ENCODE assay signal across 8 mouse cellular contexts in the genomic region with DNA sequence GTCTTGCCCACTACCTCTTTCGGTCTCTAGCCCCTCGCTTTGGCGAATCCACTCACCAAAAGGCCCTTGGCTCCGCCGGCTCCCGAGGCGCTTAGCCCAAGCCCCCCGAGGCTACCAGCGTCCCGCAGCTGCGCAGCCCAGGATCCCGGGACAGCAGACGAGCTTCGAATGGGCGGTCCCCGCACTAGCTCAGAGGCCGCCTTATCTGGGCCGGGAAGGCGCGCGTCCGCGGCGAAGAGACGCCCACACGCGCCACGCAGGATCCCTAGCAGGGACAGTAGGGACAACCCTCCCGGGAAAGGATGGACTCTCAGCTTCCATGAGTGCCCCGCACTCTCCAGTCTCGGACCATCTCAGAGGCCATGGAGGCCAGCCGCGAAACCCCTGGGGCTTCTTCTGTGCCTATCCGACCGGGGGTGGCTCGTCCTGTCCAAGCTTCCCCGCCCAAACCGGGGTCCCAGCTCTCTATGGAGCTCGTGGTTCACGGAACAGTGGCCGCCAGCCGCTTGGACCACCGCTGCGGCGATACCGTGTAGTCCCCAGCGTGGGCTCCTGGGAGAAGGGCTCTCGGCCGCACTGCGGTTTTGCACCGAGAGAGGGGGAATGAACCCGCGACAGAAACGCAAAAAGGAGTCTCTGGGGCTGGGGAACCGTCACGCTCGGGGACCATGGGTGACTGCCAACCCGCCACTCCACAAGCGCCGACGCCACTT. TPM values are rescaled to one million over a fixed set of nuclear protein-coding genes. Genes with fewer than 3 reads are reported as not detected.
DNase-seq lines count a peak whose midpoint lies in the region; ATAC-seq and TF ChIP-seq lines count a peak whose summit lies in the region.

No protein-coding gene starts in this region.

- no peak for TF ChIP-seq RAD21 in CH12.LX (IDR thresholded peaks at IDR 0.05; ENCODE audit: low read depth, low read length)

- no peak overlapping the region for H3K27ac ChIP-seq in CH12.LX (ENCODE audit: insufficient read depth, low read depth)
- no peak overlapping the region for H3K27ac ChIP-seq in embryonic facial prominence, embryonic 13.5 days
- H3K27ac ChIP-seq in heart, embryonic 13.5 days (replicated peaks) = no peak overlapping the region
- no peak overlapping the region for H3K27ac ChIP-seq in kidney, postnatal 0 days
- peak overlapping the region; percentile 64 for H3K27ac ChIP-seq in lung, embryonic 14.5 days (ENCODE audit: low read depth)
- H3K27ac ChIP-seq in olfactory bulb, adult 2 months (ENCODE audit: insufficient read depth, low read depth, low read length) = no peak overlapping the region

- peaks cover 4 to 5% of the 10 kb centered on the region in 2 experiments; a peak in 2 of 4 replicates for H3K4me1 ChIP-seq in CH12.LX (ENCODE audit: control insufficient read depth in 1 of 2, insufficient read depth in 2 of 2)
- peaks cover 34% of the 10 kb centered on the region for H3K4me1 ChIP-seq in embryonic facial prominence, embryonic 13.5 days
- peaks cover 28% of the 10 kb centered on the region for H3K4me1 ChIP-seq in heart, embryonic 13.5 days
- peaks cover 18% of the 10 kb centered on the region; the same call in 1 of the 2 replicates for H3K4me1 ChIP-seq in kidney, postnatal 0 days (replicated peaks; ENCODE audit: insufficient read depth, low read length)
- H3K4me1 ChIP-seq in lung, embryonic 14.5 days (ENCODE audit: insufficient read depth) = 0 out of 2 replicates have a peak, but pooled peaks cover 5% of the 10 kb centered on the region
- H3K4me1 ChIP-seq in olfactory bulb, adult 2 months (ENCODE audit: control insufficient read depth, insufficient read depth, low read length) = peaks cover 8% of the 10 kb centered on the region

- in situ Hi-C loops in CH12.LX (cut with MboI; ENCODE audit: low pct_ligation_motif_present, low pct_unique_long_range_greater_than_20kb, low sequenced_read_pairs) = no loop called here

- TF ChIP-seq EP300 in CH12.LX (IDR thresholded peaks at IDR 0.05; ENCODE audit: low read length) = no peak

- no peak overlapping the region for H3K9ac ChIP-seq in CH12.LX (ENCODE audit: insufficient read depth, low read depth)
- peak overlapping the region; percentile 74 for H3K9ac ChIP-seq in embryonic facial prominence, embryonic 13.5 days
- peak overlapping the region; percentile 81 for H3K9ac ChIP-seq in heart, embryonic 13.5 days
- H3K9ac ChIP-seq in kidney, postnatal 0 days (ENCODE audit: low read depth, low read length) = peak overlapping the region; percentile 59
- peak overlapping the region; percentile 72 for H3K9ac ChIP-seq in lung, embryonic 14.5 days

- peak overlapping the region in 2 of 3 experiments; percentile 23 to 65 for H3K4me3 ChIP-seq in CH12.LX (replicated peaks in 1 of 3; ENCODE audit: low read depth in 2 of 3, low read length in 2 of 3, poor library complexity in 1 of 3)
- H3K4me3 ChIP-seq in embryonic facial prominence, embryonic 13.5 days = peak overlapping the region; percentile 67
- H3K4me3 ChIP-seq in heart, embryonic 13.5 days = peak overlapping the region; percentile 68
- peak overlapping the region; percentile 66 for H3K4me3 ChIP-seq in kidney, postnatal 0 days (replicated peaks; ENCODE audit: low read depth, low read length)
- H3K4me3 ChIP-seq in lung, embryonic 14.5 days (ENCODE audit: low read depth, low read length) = peak overlapping the region; percentile 67
- peak overlapping the region; percentile 54 for H3K4me3 ChIP-seq in olfactory bulb, adult 2 months (ENCODE audit: insufficient read depth, low read depth, low read length)

- H3K36me3 ChIP-seq in CH12.LX (replicated peaks in 1 of 2; ENCODE audit: control insufficient read depth in 1 of 2, insufficient read depth in 1 of 2, low read length in 1 of 2) = no peaks in the 10 kb centered on the region
- H3K36me3 ChIP-seq in embryonic facial prominence, embryonic 13.5 days = no peaks in the 10 kb centered on the region
- H3K36me3 ChIP-seq in heart, embryonic 13.5 days = no peaks in the 10 kb centered on the region
- no peaks in the 10 kb centered on the region for H3K36me3 ChIP-seq in kidney, postnatal 0 days (ENCODE audit: insufficient read depth, low read length)
- H3K36me3 ChIP-seq in lung, embryonic 14.5 days (ENCODE audit: insufficient read depth) = no peaks in the 10 kb centered on the region

- no peaks in the 10 kb centered on the region for H3K79me2 ChIP-seq in CH12.LX (replicated peaks; ENCODE audit: control insufficient read depth, extremely low read depth, insufficient read depth, poor library complexity, severe bottlenecking)

- WGBS in embryonic facial prominence, embryonic 13.5 days = under 1% methylated on average over 61 of the region's 61 CpGs
- under 1% methylated on average over 61 of the region's 61 CpGs for WGBS in heart, embryonic 13.5 days
- under 1% methylated on average over 54 of the region's 61 CpGs for whole genome bisulfite sequencing in kidney, postnatal 0 days
- under 1% methylated on average over 61 of the region's 61 CpGs for WGBS in lung, embryonic 14.5 days
- WGBS in olfactory bulb, adult 2 months = 2% methylated on average over 61 of the region's 61 CpGs

- no peak for TF ChIP-seq POLR2A in CH12.LX (IDR thresholded peaks at IDR 0.05; ENCODE audit: low read depth, low read length)
- TF ChIP-seq POLR2A in olfactory bulb, adult 2 months (IDR thresholded peaks at IDR 0.05; ENCODE audit: insufficient read depth, low read depth, low read length) = no peak

- peak overlapping the region; percentile 82 for H3K4me2 ChIP-seq in CH12.LX (ENCODE audit: insufficient read depth, low read depth, poor library complexity, severe bottlenecking)
- H3K4me2 ChIP-seq in embryonic facial prominence, embryonic 13.5 days = peak overlapping the region; percentile 100
- H3K4me2 ChIP-seq in heart, embryonic 13.5 days = peak overlapping the region; percentile 89
- peak overlapping the region; percentile 100 for H3K4me2 ChIP-seq in kidney, postnatal 0 days (ENCODE audit: low read length)
- H3K4me2 ChIP-seq in lung, embryonic 14.5 days = peak overlapping the region; percentile 99

- ATAC-seq in embryonic facial prominence, embryonic 13.5 days (ENCODE audit: insufficient number of reproducible peaks, insufficient read depth, low FRiP score, low TSS enrichment, low read depth) = peak; percentile 66
- ATAC-seq in heart, embryonic 13.5 days (ENCODE audit: extremely low read depth, insufficient number of reproducible peaks, low FRiP score, low TSS enrichment) = peak; percentile 70
- peak; percentile 35; the same call in 1 of the 2 replicates for ATAC-seq in kidney, postnatal 0 days (replicated peaks; ENCODE audit: low FRiP score, low read depth)
- peak; percentile 58 for ATAC-seq in lung, embryonic 14.5 days (ENCODE audit: insufficient read depth)

- peaks cover 7% of the 10 kb centered on the region for H3K9me3 ChIP-seq in CH12.LX (replicated peaks; ENCODE audit: low read length)
- H3K9me3 ChIP-seq in embryonic facial prominence, embryonic 13.5 days = no peaks in the 10 kb centered on the region
- H3K9me3 ChIP-seq in heart, embryonic 13.5 days = no peaks in the 10 kb centered on the region
- no peaks in the 10 kb centered on the region for H3K9me3 ChIP-seq in kidney, postnatal 0 days (replicated peaks; ENCODE audit: low read length)
- H3K9me3 ChIP-seq in lung, embryonic 14.5 days (ENCODE audit: low read depth, low read length) = no peaks in the 10 kb centered on the region

- dilution Hi-C loops in CH12.LX (cut with MboI; ENCODE audit: extremely low pct_ligation_motif_present, extremely low pct_unique_long_range_greater_than_20kb, low sequenced_read_pairs) = no loop called here

- no peak for TF ChIP-seq CTCF in CH12.LX (conservative IDR thresholded peaks at IDR 0.05 in 1 of 2, IDR thresholded peaks at IDR 0.05 in 1 of 2; ENCODE audit: low read depth in 2 of 2, low read length in 2 of 2)
- no peak for TF ChIP-seq CTCF in kidney, postnatal 0 days (IDR thresholded peaks at IDR 0.05; ENCODE audit: low read depth)
- no peak for TF ChIP-seq CTCF in lung, embryonic 14.5 days (IDR thresholded peaks at IDR 0.05; ENCODE audit: low read depth)
- TF ChIP-seq CTCF in olfactory bulb, adult 2 months (IDR thresholded peaks at IDR 0.05; ENCODE audit: insufficient read depth, low read depth, low read length) = no peak

- peaks cover 20% of the 10 kb centered on the region for H3K27me3 ChIP-seq in CH12.LX (replicated peaks)
- H3K27me3 ChIP-seq in embryonic facial prominence, embryonic 13.5 days = peaks cover 52% of the 10 kb centered on the region
- peaks cover 89% of the 10 kb centered on the region for H3K27me3 ChIP-seq in heart, embryonic 13.5 days (replicated peaks)
- H3K27me3 ChIP-seq in kidney, postnatal 0 days (ENCODE audit: insufficient read depth, low read length) = peaks cover 10% of the 10 kb centered on the region
- H3K27me3 ChIP-seq in lung, embryonic 14.5 days (ENCODE audit: insufficient read depth, low read length) = peaks cover 13% of the 10 kb centered on the region; the same call in 1 of the 2 replicates

- no peak for DNase-seq in CH12.LX (ENCODE audit: extremely low read depth)
- DNase-seq in adrenal gland, postnatal 25 days = peak; percentile 75
- DNase-seq in kidney, postnatal 0 days (ENCODE audit: low spot score) = peak; percentile 48
- DNase-seq in lung, embryonic 14.5 days = peak; percentile 75
- DNase-seq in urinary bladder, postnatal 14 days (ENCODE audit: low spot score) = peak; percentile 63

TF ChIP-seq in CH12.LX, 34 proteins besides CTCF, POLR2A, EP300 and RAD21 (continues in another document):
- no peak for TF ChIP-seq JUND (conservative IDR thresholded peaks at IDR 0.05; ENCODE audit: low read depth, low read length)
- TF ChIP-seq E2F4 (IDR thresholded peaks at IDR 0.05; ENCODE audit: insufficient replicate concordance, low read depth, low read length) = no peak
- no peak for TF ChIP-seq RCOR1 (conservative IDR thresholded peaks at IDR 0.05; ENCODE audit: low read depth, low read length)
- no peak for TF ChIP-seq ZMIZ1 (IDR thresholded peaks at IDR 0.05; ENCODE audit: low read depth, low read length)
- no peak for TF ChIP-seq MAFK (IDR thresholded peaks at IDR 0.05; ENCODE audit: insufficient replicate concordance, low read length)
- no peak for TF ChIP-seq MXI1 (IDR thresholded peaks at IDR 0.05; ENCODE audit: low read depth, low read length)
- TF ChIP-seq GABPA (IDR thresholded peaks at IDR 0.05; ENCODE audit: insufficient replicate concordance, low read depth, low read length) = no peak
- no peak for TF ChIP-seq SIN3A (IDR thresholded peaks at IDR 0.05; ENCODE audit: low read length)

RNA-seq across cellular contexts. Expression of a gene that starts 0.8 kb away (rescaled TPM):
- total RNA-seq in CH12.LX (2012; rRNA removed) = 0.08 and 0.13 TPM in 2 replicates
- total RNA-seq in CH12.LX (2014; rRNA removed) = 0.05 TPM in 1 of 2 replicates, not detected in the other
- 0.08 TPM in 1 of 2 replicates, not detected in the other for polyA plus RNA-seq in CH12.LX (2012; ENCODE audit: insufficient read length, low read depth)
- total RNA-seq in adrenal gland, postnatal 25 days (2021) = 13.2 and 17.5 TPM in 2 replicates
- 5.9 and 6.1 TPM in 2 replicates for polyA plus RNA-seq in embryonic facial prominence, embryonic 13.5 days (2015; fragmentation: Nextera tagmentation; extraction: Ambion mirVana)
- 1.7 and 2.2 TPM in 2 replicates for polyA plus RNA-seq in heart, embryonic 13.5 days (2015; fragmentation: Nextera tagmentation; extraction: Ambion mirVana)
- 3.3 and 4.0 TPM in 2 replicates for polyA plus RNA-seq in kidney, postnatal 0 days (2015; fragmentation: Nextera tagmentation; extraction: Ambion mirVana)
- polyA plus RNA-seq in lung, embryonic 14.5 days (2014; fragmentation: Nextera tagmentation; extraction: Ambion mirVana) = 15.6 and 16.6 TPM in 2 replicates
- not detected in 2 replicates for polyA plus RNA-seq in olfactory bulb, adult 2 months (2012; ENCODE audit: insufficient read depth, insufficient read length, low replicate concordance, missing spikeins)
